Mouse (Mus musculus) thymus, postnatal 4 days (tissue): ENCODE results near the gene Ip6k1.
A peak's percentile ranks its signal among the peaks of the same experiment; 100 is the strongest.

ENCODE experiments used
- DNase-seq: peaks from one replicate; pipeline ENCODE4 v3.0.0; 2021

The Ip6k1 gene

GRCm38 (mm10) chr9:108032126-108032525 lies 29.8 kb downstream of the Ip6k1 start:
- no peak for DNase-seq

GRCm38 (mm10) chr9:108035331-108036156 lies 33.2 kb downstream of the Ip6k1 start:
- DNase-seq, result no peak

- no peak for DNase-seq
Observed at GRCm38 (mm10) chr9:108044751-108045492, 42.6 kb downstream of the Ip6k1 start.

- no peak for DNase-seq
Observed at GRCm38 (mm10) chr9:108046582-108046981, 44.3 kb downstream of the Ip6k1 start.

GRCm38 (mm10) chr9:108047601-108048565 lies 45.6 kb downstream of the Ip6k1 start:
- DNase-seq, result no peak

GRCm38 (mm10) chr9:108048566-108048955 lies 46.3 kb downstream of the Ip6k1 start:
- DNase-seq, result no peak

- peak; percentile 92 for DNase-seq
Observed at GRCm38 (mm10) chr9:108049016-108049455, 46.7 kb downstream of the Ip6k1 start, which contains the start of gene Gmppb. Gene Gmppb (plus strand): TSS chr9:108049242.

GRCm38 (mm10) chr9:108049561-108050251 lies 47.4 kb downstream of the Ip6k1 start:
- DNase-seq, result peak; percentile 12

- DNase-seq, result no peak
Observed at GRCm38 (mm10) chr9:108051184-108051930, 49.1 kb downstream of the Ip6k1 start.

- DNase-seq, result no peak
Observed at GRCm38 (mm10) chr9:108051931-108052220, 49.6 kb downstream of the Ip6k1 start.

- DNase-seq, result no peak
Observed at GRCm38 (mm10) chr9:108052411-108052810, 50.1 kb downstream of the Ip6k1 start.

GRCm38 (mm10) chr9:108052885-108053664 lies 50.8 kb downstream of the Ip6k1 start, which contains the start of gene Amigo3:
Gene Amigo3 (plus strand): TSS chr9:108053159.
- peak; percentile 98 for DNase-seq

GRCm38 (mm10) chr9:108053665-108054225 lies 51.4 kb downstream of the Ip6k1 start:
- no peak for DNase-seq

- no peak for DNase-seq
Observed at GRCm38 (mm10) chr9:108054331-108055040, 52.2 kb downstream of the Ip6k1 start.

- no peak for DNase-seq
Observed at GRCm38 (mm10) chr9:108055061-108055460, 52.8 kb downstream of the Ip6k1 start.

- no peak for DNase-seq
Observed at GRCm38 (mm10) chr9:108055661-108056237, 53.4 kb downstream of the Ip6k1 start.

- no peak for DNase-seq
Observed at GRCm38 (mm10) chr9:108056361-108057261, 54.3 kb downstream of the Ip6k1 start.

GRCm38 (mm10) chr9:108057262-108057562 lies 54.9 kb downstream of the Ip6k1 start:
- no peak for DNase-seq
